Mouse (Mus musculus): Measurements from ENCODE around the gene Pkdcc. TPM values are rescaled to one million over a fixed set of nuclear protein-coding genes. Genes with fewer than 3 reads are reported as not detected.

Gene Pkdcc
- polyA plus RNA-seq, 1 experiment from 2014 or later = 16.4 TPM

GRCm38 (mm10) chr17:83218722-83219121, 3.6 kb downstream of the Pkdcc start:
- WGBS = 64% methylated on average over 6 of the region's 6 CpGs
- peak overlapping the region; percentile 80 for H3K27ac ChIP-seq (ENCODE audit: low read length)
- no peaks in the 10 kb centered on the region for H3K9me3 ChIP-seq (replicated peaks; ENCODE audit: control insufficient read depth, low read length)
- peak overlapping the region; percentile 89 for H3K4me2 ChIP-seq (ENCODE audit: low read depth, low read length)
- H3K4me3 ChIP-seq (replicated peaks; ENCODE audit: low read length) = peak overlapping the region; percentile 84
- no peaks in the 10 kb centered on the region for H3K27me3 ChIP-seq (ENCODE audit: control insufficient read depth, insufficient read depth, low read length)
- peak overlapping the region; percentile 98 for H3K9ac ChIP-seq (ENCODE audit: low read length)
- peaks cover 5% of the 10 kb centered on the region; the same call in 1 of the 2 replicates for H3K36me3 ChIP-seq (ENCODE audit: control insufficient read depth, insufficient read depth, low read length)
- ATAC-seq (ENCODE audit: insufficient read depth, low FRiP score) = no peak
- H3K4me1 ChIP-seq (ENCODE audit: control insufficient read depth, insufficient read depth, low read length) = peaks cover 57% of the 10 kb centered on the region

GRCm38 (mm10) chr17:83219351-83220287, 4.5 kb downstream of the Pkdcc start:
- no peak for ATAC-seq (ENCODE audit: insufficient read depth, low FRiP score)
- H3K4me3 ChIP-seq (replicated peaks; ENCODE audit: low read length) = peak overlapping the region; percentile 84
- no peaks in the 10 kb centered on the region for H3K27me3 ChIP-seq (ENCODE audit: control insufficient read depth, insufficient read depth, low read length)
- H3K9me3 ChIP-seq (replicated peaks; ENCODE audit: control insufficient read depth, low read length) = no peaks in the 10 kb centered on the region
- WGBS = 42% methylated on average over 14 of the region's 14 CpGs
- peak overlapping the region; percentile 98 for H3K9ac ChIP-seq (ENCODE audit: low read length)
- peaks cover 50% of the 10 kb centered on the region for H3K4me1 ChIP-seq (ENCODE audit: control insufficient read depth, insufficient read depth, low read length)
- peaks cover 12% of the 10 kb centered on the region for H3K36me3 ChIP-seq (ENCODE audit: control insufficient read depth, insufficient read depth, low read length)
- H3K27ac ChIP-seq (ENCODE audit: low read length) = peak overlapping the region; percentile 80
- peak overlapping the region; percentile 89 for H3K4me2 ChIP-seq (ENCODE audit: low read depth, low read length)

- peaks cover 18% of the 10 kb centered on the region for H3K36me3 ChIP-seq (ENCODE audit: control insufficient read depth, insufficient read depth, low read length)
- peak overlapping the region; percentile 16; the same call in 1 of the 2 replicates for H3K27ac ChIP-seq (ENCODE audit: low read length)
- peaks cover 50% of the 10 kb centered on the region for H3K4me1 ChIP-seq (ENCODE audit: control insufficient read depth, insufficient read depth, low read length)
- no peak overlapping the region for H3K4me2 ChIP-seq (ENCODE audit: low read depth, low read length)
- H3K4me3 ChIP-seq (replicated peaks; ENCODE audit: low read length) = no peak overlapping the region
- peak overlapping the region; percentile 12; the same call in 1 of the 2 replicates for H3K9ac ChIP-seq (ENCODE audit: low read length)
- 75% methylated on average over 18 of the region's 18 CpGs for WGBS
- no peak for ATAC-seq (ENCODE audit: insufficient read depth, low FRiP score)
- H3K9me3 ChIP-seq (replicated peaks; ENCODE audit: control insufficient read depth, low read length) = no peaks in the 10 kb centered on the region
- H3K27me3 ChIP-seq (ENCODE audit: control insufficient read depth, insufficient read depth, low read length) = no peaks in the 10 kb centered on the region
Measured at GRCm38 (mm10) chr17:83220954-83221538, 6.0 kb downstream of the Pkdcc start.

- H3K9me3 ChIP-seq (replicated peaks; ENCODE audit: control insufficient read depth, low read length) = no peaks in the 10 kb centered on the region
- H3K27me3 ChIP-seq (ENCODE audit: control insufficient read depth, insufficient read depth, low read length) = no peaks in the 10 kb centered on the region
- peaks cover 48% of the 10 kb centered on the region for H3K4me1 ChIP-seq (ENCODE audit: control insufficient read depth, insufficient read depth, low read length)
- peak overlapping the region; percentile 88 for H3K27ac ChIP-seq (ENCODE audit: low read length)
- H3K36me3 ChIP-seq (ENCODE audit: control insufficient read depth, insufficient read depth, low read length) = peaks cover 21% of the 10 kb centered on the region
- 76% methylated on average over 13 of the region's 13 CpGs for WGBS
- H3K4me3 ChIP-seq (replicated peaks; ENCODE audit: low read length) = no peak overlapping the region
- no peak for ATAC-seq (ENCODE audit: insufficient read depth, low FRiP score)
- H3K4me2 ChIP-seq (ENCODE audit: low read depth, low read length) = no peak overlapping the region
- H3K9ac ChIP-seq (ENCODE audit: low read length) = peak overlapping the region; percentile 35; the same call in 1 of the 2 replicates
Measured at GRCm38 (mm10) chr17:83221611-83222500, 6.8 kb downstream of the Pkdcc start.

GRCm38 (mm10) chr17:83222705-83223104, 7.6 kb downstream of the Pkdcc start:
- no peaks in the 10 kb centered on the region for H3K27me3 ChIP-seq (ENCODE audit: control insufficient read depth, insufficient read depth, low read length)
- peaks cover 21% of the 10 kb centered on the region for H3K36me3 ChIP-seq (ENCODE audit: control insufficient read depth, insufficient read depth, low read length)
- H3K4me1 ChIP-seq (ENCODE audit: control insufficient read depth, insufficient read depth, low read length) = peaks cover 46% of the 10 kb centered on the region
- WGBS = 43% methylated on average over 3 of the region's 3 CpGs
- H3K4me3 ChIP-seq (replicated peaks; ENCODE audit: low read length) = no peak overlapping the region
- H3K4me2 ChIP-seq (ENCODE audit: low read depth, low read length) = no peak overlapping the region
- peak; percentile 69 for ATAC-seq (ENCODE audit: insufficient read depth, low FRiP score)
- H3K9me3 ChIP-seq (replicated peaks; ENCODE audit: control insufficient read depth, low read length) = no peaks in the 10 kb centered on the region
- peak overlapping the region; percentile 88 for H3K27ac ChIP-seq (ENCODE audit: low read length)
- peak overlapping the region; percentile 35; the same call in 1 of the 2 replicates for H3K9ac ChIP-seq (ENCODE audit: low read length)

- Histone ChIP-seq H3K27me3 (ENCODE audit: control insufficient read depth, insufficient read depth, low read length) (no peaks in the 10 kb centered on the region), H3K4me3 (replicated peaks; ENCODE audit: low read length) (no peak overlapping the region), H3K36me3 (ENCODE audit: control insufficient read depth, insufficient read depth, low read length) (peaks cover 21% of the 10 kb centered on the region), H3K9me3 (replicated peaks; ENCODE audit: control insufficient read depth, low read length) (no peaks in the 10 kb centered on the region), H3K4me2 (ENCODE audit: low read depth, low read length) (no peak overlapping the region), H3K9ac (ENCODE audit: low read length) (no peak overlapping the region), H3K27ac (ENCODE audit: low read length) (no peak overlapping the region), H3K4me1 (ENCODE audit: control insufficient read depth, insufficient read depth, low read length) (peaks cover 29% of the 10 kb centered on the region)
- ATAC-seq (ENCODE audit: insufficient read depth, low FRiP score) = no peak
- WGBS = 64% methylated on average over 13 of the region's 13 CpGs
Measured at GRCm38 (mm10) chr17:83224451-83224971, 9.4 kb downstream of the Pkdcc start.

GRCm38 (mm10) chr17:83226395-83226986, 11.4 kb downstream of the Pkdcc start:
- ATAC-seq (ENCODE audit: insufficient read depth, low FRiP score) = no peak
- H3K36me3 ChIP-seq (ENCODE audit: control insufficient read depth, insufficient read depth, low read length) = peaks cover 21% of the 10 kb centered on the region
- H3K27ac ChIP-seq (ENCODE audit: low read length) = no peak overlapping the region
- H3K9me3 ChIP-seq (replicated peaks; ENCODE audit: control insufficient read depth, low read length) = no peaks in the 10 kb centered on the region
- no peaks in the 10 kb centered on the region for H3K27me3 ChIP-seq (ENCODE audit: control insufficient read depth, insufficient read depth, low read length)
- H3K9ac ChIP-seq (ENCODE audit: low read length) = no peak overlapping the region
- no peak overlapping the region for H3K4me2 ChIP-seq (ENCODE audit: low read depth, low read length)
- 62% methylated on average over 8 of the region's 8 CpGs for WGBS
- H3K4me1 ChIP-seq (ENCODE audit: control insufficient read depth, insufficient read depth, low read length) = peaks cover 11% of the 10 kb centered on the region
- H3K4me3 ChIP-seq (replicated peaks; ENCODE audit: low read length) = no peak overlapping the region

GRCm38 (mm10) chr17:83231357-83231756, 16.3 kb downstream of the Pkdcc start:
- no peaks in the 10 kb centered on the region for H3K27me3 ChIP-seq (ENCODE audit: control insufficient read depth, insufficient read depth, low read length)
- H3K36me3 ChIP-seq (ENCODE audit: control insufficient read depth, insufficient read depth, low read length) = no peaks in the 10 kb centered on the region
- H3K27ac ChIP-seq (ENCODE audit: low read length) = 0 out of 2 replicates have a peak overlapping the region, but pooled peaks have one; percentile 11
- no peak overlapping the region for H3K4me3 ChIP-seq (replicated peaks; ENCODE audit: low read length)
- ATAC-seq (ENCODE audit: insufficient read depth, low FRiP score) = peak; percentile 51; the same call in 1 of the 2 replicates
- 45% methylated on average over 11 of the region's 11 CpGs for WGBS
- H3K9ac ChIP-seq (ENCODE audit: low read length) = no peak overlapping the region
- H3K4me2 ChIP-seq (ENCODE audit: low read depth, low read length) = no peak overlapping the region
- no peaks in the 10 kb centered on the region; the same call in 1 of the 2 replicates for H3K4me1 ChIP-seq (ENCODE audit: control insufficient read depth, insufficient read depth, low read length)
- H3K9me3 ChIP-seq (replicated peaks; ENCODE audit: control insufficient read depth, low read length) = no peaks in the 10 kb centered on the region

Data from stomach, embryonic 16.5 days (tissue).